Mouse (Mus musculus): ENCODE data around the gene Plekhd1.

- TF ChIP-seq CTCF (IDR thresholded peaks at IDR 0.05; ENCODE audit: extremely low read depth, insufficient read depth, low read length): no peak
- TF ChIP-seq POLR2A (IDR thresholded peaks at IDR 0.05; ENCODE audit: extremely low read depth, insufficient read depth, low read length): no peak
Observed at GRCm38 (mm10) chr12:80737283-80737600, 44.9 kb downstream of the Plekhd1 start.

Data from cortical plate, adult 2 months (tissue).